18 mouse cellular contexts compared by ENCODE assay signal in genomic region chr16:87709144-87709543, GRCm38 (mm10). TPM values are rescaled to one million over a fixed set of nuclear protein-coding genes. Genes with fewer than 3 reads are reported as not detected.
DNase-seq lines count a peak whose midpoint lies in the region; ATAC-seq lines count a peak whose summit lies in the region.
"Had no signal": no experiment of that assay in that cellular context is flagged by ENCODE, and none has a peak within 500 bp of the region (broad histone marks: within the 10 kb centered on the region; RNA-seq: fewer than 3 reads in every experiment).

No protein-coding gene starts in this region.

- H3K9me3 ChIP-seq in heart, embryonic 13.5 days = no peaks in the 10 kb centered on the region
- no peaks in the 10 kb centered on the region for H3K9me3 ChIP-seq in heart, embryonic 12.5 days (replicated peaks)
- H3K9me3 ChIP-seq in neural tube, embryonic 15.5 days (replicated peaks) = no peaks in the 10 kb centered on the region
- H3K9me3 ChIP-seq: midbrain, embryonic 13.5 days; stomach, embryonic 15.5 days had no signal

- H3K27me3 ChIP-seq in heart, embryonic 13.5 days (replicated peaks) = no peaks in the 10 kb centered on the region
- no peaks in the 10 kb centered on the region for H3K27me3 ChIP-seq in heart, embryonic 12.5 days (replicated peaks)
- no peaks in the 10 kb centered on the region for H3K27me3 ChIP-seq in neural tube, embryonic 15.5 days (replicated peaks)
- no peaks in the 10 kb centered on the region for H3K27me3 ChIP-seq in splenic B cell, adult 2 months (ENCODE audit: control insufficient read depth, insufficient read depth, low read length, poor library complexity, severe bottlenecking)
- H3K27me3 ChIP-seq: midbrain, embryonic 13.5 days; stomach, embryonic 15.5 days had no signal

- no peak for DNase-seq in neural tube, embryonic 10.5 days (ENCODE audit: extremely low spot score, low spot score)
- peak; percentile 49 for DNase-seq in induced T-regulatory cell, adult 2 months (ENCODE audit: low read depth)
- DNase-seq in splenic B cell, adult 2 months (ENCODE audit: low read depth, low spot score) = peak; percentile 38
- DNase-seq in retina, postnatal 1 day = no peak
- DNase-seq: cerebellum, postnatal 10 days; gastrocnemius, postnatal 14 days; heart, postnatal 14 days; kidney, adult 8-10 months; lung, adult 18-20 months; right cerebral cortex, adult 18-20 months; thymus, postnatal 25 days had no signal

- 46% methylated on average over 5 of the region's 5 CpGs for WGBS in heart, embryonic 13.5 days
- WGBS in heart, embryonic 12.5 days = 34% methylated on average over 5 of the region's 5 CpGs
- WGBS in neural tube, embryonic 15.5 days = 81% methylated on average over 5 of the region's 5 CpGs

- no peaks in the 10 kb centered on the region for H3K36me3 ChIP-seq in heart, embryonic 13.5 days
- no peaks in the 10 kb centered on the region for H3K36me3 ChIP-seq in heart, embryonic 12.5 days
- no peaks in the 10 kb centered on the region for H3K36me3 ChIP-seq in neural tube, embryonic 15.5 days
- H3K36me3 ChIP-seq in splenic B cell, adult 2 months (ENCODE audit: control insufficient read depth, insufficient read depth, low read length, poor library complexity, severe bottlenecking) = no peaks in the 10 kb centered on the region
- H3K36me3 ChIP-seq: midbrain, embryonic 13.5 days; stomach, embryonic 15.5 days had no signal

- H3K4me1 ChIP-seq in heart, embryonic 13.5 days = peaks cover 85% of the 10 kb centered on the region
- peaks cover 58% of the 10 kb centered on the region for H3K4me1 ChIP-seq in heart, embryonic 12.5 days (replicated peaks)
- peaks cover 50% of the 10 kb centered on the region for H3K4me1 ChIP-seq in neural tube, embryonic 15.5 days

- no peak overlapping the region for H3K4me3 ChIP-seq in heart, embryonic 13.5 days
- no peak overlapping the region for H3K4me3 ChIP-seq in heart, embryonic 12.5 days
- no peak overlapping the region for H3K4me3 ChIP-seq in neural tube, embryonic 15.5 days (replicated peaks)
- H3K4me3 ChIP-seq: layer of hippocampus, adult 2 months; midbrain, embryonic 13.5 days; stomach, embryonic 15.5 days had no signal

- H3K9ac ChIP-seq in heart, embryonic 13.5 days = no peak overlapping the region
- no peak overlapping the region for H3K9ac ChIP-seq in heart, embryonic 12.5 days
- H3K9ac ChIP-seq in neural tube, embryonic 15.5 days (replicated peaks) = no peak overlapping the region
- H3K9ac ChIP-seq: hindbrain, embryonic 14.5 days; midbrain, embryonic 13.5 days; stomach, embryonic 15.5 days had no signal

- H3K4me2 ChIP-seq in heart, embryonic 13.5 days = peak overlapping the region; percentile 16
- no peak overlapping the region for H3K4me2 ChIP-seq in heart, embryonic 12.5 days
- H3K4me2 ChIP-seq in neural tube, embryonic 15.5 days = no peak overlapping the region
- H3K4me2 ChIP-seq: hindbrain, embryonic 14.5 days; midbrain, embryonic 13.5 days; stomach, embryonic 15.5 days had no signal

- ATAC-seq in heart, embryonic 13.5 days (ENCODE audit: extremely low read depth, insufficient number of reproducible peaks, low FRiP score, low TSS enrichment) = no peak
- no peak for ATAC-seq in heart, embryonic 12.5 days (ENCODE audit: insufficient number of reproducible peaks, low FRiP score)
- ATAC-seq in neural tube, embryonic 15.5 days (ENCODE audit: low FRiP score) = no peak
- ATAC-seq: midbrain, embryonic 13.5 days had no signal

- no peak overlapping the region for H3K27ac ChIP-seq in heart, embryonic 13.5 days (replicated peaks)
- no peak overlapping the region for H3K27ac ChIP-seq in heart, embryonic 12.5 days (ENCODE audit: poor library complexity, severe bottlenecking)
- 0 out of 2 replicates have a peak overlapping the region, but pooled peaks have one; percentile 18 for H3K27ac ChIP-seq in neural tube, embryonic 15.5 days (replicated peaks)
- H3K27ac ChIP-seq: hindbrain, embryonic 14.5 days; layer of hippocampus, adult 2 months; midbrain, embryonic 13.5 days; stomach, embryonic 15.5 days had no signal

RNA-seq across cellular contexts. Expression of gene Bach1, which starts 10.4 kb away (rescaled TPM):
- 9.2 and 9.5 TPM in 2 replicates for polyA plus RNA-seq in heart, embryonic 13.5 days (2015; fragmentation: Nextera tagmentation; extraction: Ambion mirVana)
- 9.6 and 11.6 TPM in 2 replicates for polyA plus RNA-seq in heart, embryonic 12.5 days (2016; fragmentation: Nextera tagmentation; extraction: Ambion mirVana)
- polyA plus RNA-seq in neural tube, embryonic 15.5 days (2015; fragmentation: Nextera tagmentation; extraction: Ambion mirVana) = 15.7 and 20.7 TPM in 2 replicates

Comparison
In these comparisons a context has a peak if more than half of its experiments do, and no peak if none do; other contexts are left out.
1. DNase-seq: peak in induced T-regulatory cell, adult 2 months (single experiment) and splenic B cell, adult 2 months (single experiment); none in neural tube, embryonic 10.5 days (single experiment) and retina, postnatal 1 day (single experiment).